Mouse (Mus musculus): ENCODE measurements around the gene Inppl1. TPM values are rescaled to one million over a fixed set of nuclear protein-coding genes. Genes with fewer than 3 reads are reported as not detected.

Inppl1 gene
- polyA plus RNA-seq, 1 experiment from 2014 or later: 24.6 TPM

DNA sequence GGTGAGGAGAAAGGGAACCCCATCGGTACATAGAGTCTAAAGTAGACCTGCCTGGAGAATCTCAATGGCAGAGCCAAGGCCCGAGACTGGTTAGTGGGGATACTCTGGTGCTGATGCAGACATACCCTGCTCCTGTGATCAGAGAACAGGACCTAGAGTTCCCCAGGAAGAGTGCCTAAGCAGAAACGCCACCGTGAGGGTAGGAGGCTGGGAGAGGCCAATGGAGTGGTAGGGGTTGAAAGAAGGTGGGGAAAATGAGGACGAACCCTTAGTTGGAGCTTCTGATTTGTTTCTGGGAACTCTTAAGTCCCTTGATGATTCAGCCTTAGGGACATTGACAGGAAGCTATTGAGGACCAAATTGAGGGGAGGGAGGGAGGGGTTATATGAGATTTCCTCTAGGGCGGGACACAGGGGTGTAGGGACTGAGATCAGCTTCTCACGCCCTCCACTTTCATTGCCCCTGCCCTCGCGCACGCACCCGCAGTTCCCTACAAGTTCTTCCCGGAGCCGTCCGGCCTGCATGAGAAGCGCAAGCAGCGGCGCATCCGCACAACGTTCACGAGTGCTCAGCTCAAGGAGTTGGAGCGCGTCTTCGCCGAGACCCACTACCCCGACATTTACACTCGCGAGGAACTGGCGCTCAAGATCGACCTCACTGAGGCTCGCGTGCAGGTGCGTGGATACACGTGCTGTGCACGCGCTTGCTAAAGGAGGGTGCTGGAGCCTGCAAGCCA is 17.6 kb downstream of the Inppl1 start:
- Histone ChIP-seq H3K4me3 (ENCODE audit: low read length) (peak overlapping the region; percentile 43), H3K36me3 (ENCODE audit: control insufficient read depth, insufficient read depth, low read length) (peaks cover 26% of the 10 kb centered on the region)

DNA sequence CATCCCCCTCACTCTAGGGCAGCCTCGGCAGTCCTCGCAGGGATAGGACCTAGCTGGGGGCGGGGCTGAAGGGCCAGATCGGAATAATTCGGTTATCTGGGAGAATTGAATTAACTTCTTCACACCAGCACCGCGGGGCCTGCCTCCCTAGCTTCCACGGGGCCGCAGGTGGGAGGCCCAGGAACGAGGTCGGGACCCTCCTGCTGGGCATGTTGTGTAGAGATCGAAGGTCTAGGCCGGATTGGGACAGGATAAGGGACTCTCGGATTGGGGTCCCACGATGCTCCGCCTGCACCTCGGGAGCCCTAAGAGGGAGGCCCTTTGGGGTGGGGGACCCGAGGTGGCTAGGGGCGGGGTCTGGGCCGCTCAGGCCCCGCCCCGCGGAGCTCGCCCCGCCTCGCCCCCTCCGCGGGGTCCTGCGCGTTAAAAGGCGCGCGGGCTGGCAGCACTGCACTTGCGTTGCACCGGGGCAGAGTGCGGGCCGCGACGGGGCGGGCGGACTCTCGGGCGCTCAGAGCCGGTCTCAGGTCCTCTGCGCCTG is 20.1 kb downstream of the Inppl1 start, which contains the start of gene Phox2a:
TSS of gene Phox2a (plus strand) at position 453 of the 541 bp plus-strand sequence.
- H3K4me1 ChIP-seq (ENCODE audit: control insufficient read depth, insufficient read depth, low read length): peaks cover 24% of the 10 kb centered on the region
- ATAC-seq (ENCODE audit: low FRiP score, low TSS enrichment): peak; percentile 3; the same call in 1 of the 2 replicates
- peak within 1 kb of the TSS; percentile 32; the same call in 1 of the 2 replicates for H3K9ac ChIP-seq (ENCODE audit: low read depth, low read length)
- H3K4me3 ChIP-seq (ENCODE audit: low read length): peak within 1 kb of the TSS; percentile 37
- peaks cover 66% of the 10 kb centered on the region for H3K27me3 ChIP-seq (ENCODE audit: control insufficient read depth, insufficient read depth, low read length)
- WGBS: under 1% methylated on average over 42 of the region's 45 CpGs
- H3K36me3 ChIP-seq (ENCODE audit: control insufficient read depth, insufficient read depth, low read length): peaks cover 2% of the 10 kb centered on the region; the same call in 1 of the 2 replicates
- H3K27ac ChIP-seq (ENCODE audit: low read depth, low read length): no peak within 1 kb of the TSS
- peak within 1 kb of the TSS; percentile 51 for H3K4me2 ChIP-seq (replicated peaks; ENCODE audit: low read depth, low read length)
- H3K9me3 ChIP-seq (ENCODE audit: control insufficient read depth, low read length): no peaks in the 10 kb centered on the region

More for the DNA sequence above, 17.6 kb downstream of the Inppl1 start:
- H3K4me2 ChIP-seq (replicated peaks; ENCODE audit: low read depth, low read length): peak overlapping the region; percentile 89
- no peaks in the 10 kb centered on the region for H3K9me3 ChIP-seq (ENCODE audit: control insufficient read depth, low read length)
- peaks cover 66% of the 10 kb centered on the region for H3K27me3 ChIP-seq (ENCODE audit: control insufficient read depth, insufficient read depth, low read length)
- peaks cover 32% of the 10 kb centered on the region for H3K4me1 ChIP-seq (ENCODE audit: control insufficient read depth, insufficient read depth, low read length)
- H3K27ac ChIP-seq (ENCODE audit: low read depth, low read length): no peak overlapping the region
- WGBS: 2% methylated on average over 35 of the region's 35 CpGs
- ATAC-seq (ENCODE audit: low FRiP score, low TSS enrichment): no peak
- H3K9ac ChIP-seq (ENCODE audit: low read depth, low read length): peak overlapping the region; percentile 29; the same call in 1 of the 2 replicates

DNA sequence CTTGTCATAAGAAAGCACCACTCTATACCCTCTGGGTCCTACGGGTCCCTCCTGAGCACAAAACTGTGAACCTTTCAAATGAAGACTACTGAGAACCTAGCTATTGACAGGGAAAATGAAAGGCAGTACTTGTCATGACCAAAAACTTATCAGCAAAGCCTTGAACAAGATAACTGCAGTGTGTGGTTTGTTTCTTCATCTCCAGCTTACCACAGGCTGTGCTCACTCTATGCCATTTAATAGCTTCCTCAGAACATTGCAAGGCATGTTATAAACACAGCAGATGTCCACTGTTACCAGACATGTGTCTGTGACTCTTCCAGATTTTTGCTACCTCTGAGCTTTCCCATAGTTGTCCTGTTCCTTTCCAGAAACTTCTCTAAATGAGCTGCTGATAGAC is 61.0 kb downstream of the Inppl1 start:
- 93% methylated on average over 1 of the region's 1 CpGs for WGBS
- no peak overlapping the region for H3K4me2 ChIP-seq (replicated peaks; ENCODE audit: low read depth, low read length)

DNA sequence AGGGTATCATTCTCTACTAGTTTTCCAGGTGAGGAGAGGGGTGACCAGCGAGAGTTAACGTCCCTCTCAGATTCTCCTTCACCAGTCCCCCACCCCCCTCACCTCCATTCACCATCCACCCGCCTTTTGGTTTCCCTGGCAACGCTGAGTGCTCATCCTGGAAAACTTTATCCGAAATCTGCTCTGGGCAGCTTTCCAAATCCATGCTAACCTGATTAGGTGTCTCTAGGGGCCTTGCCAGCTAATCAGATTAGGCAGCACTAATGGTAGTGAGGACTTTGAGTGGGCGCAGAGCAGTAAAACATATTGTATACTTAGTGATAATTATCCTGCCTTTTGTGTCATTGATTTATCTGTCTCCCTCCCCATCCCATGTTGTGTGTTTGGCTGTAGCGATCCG is 65.3 kb downstream of the Inppl1 start:
- no peak overlapping the region for H3K27ac ChIP-seq (ENCODE audit: low read depth, low read length)
- H3K4me1 ChIP-seq (ENCODE audit: control insufficient read depth, insufficient read depth, low read length): 0 out of 2 replicates have a peak, but pooled peaks cover 7% of the 10 kb centered on the region
- H3K36me3 ChIP-seq (ENCODE audit: control insufficient read depth, insufficient read depth, low read length): peaks cover 6% of the 10 kb centered on the region; the same call in 1 of the 2 replicates
- no peak for ATAC-seq (ENCODE audit: low FRiP score, low TSS enrichment)
- H3K27me3 ChIP-seq (ENCODE audit: control insufficient read depth, insufficient read depth, low read length): no peaks in the 10 kb centered on the region
- H3K9ac ChIP-seq (ENCODE audit: low read depth, low read length): no peak overlapping the region
- H3K4me2 ChIP-seq (replicated peaks; ENCODE audit: low read depth, low read length): no peak overlapping the region
- H3K4me3 ChIP-seq (ENCODE audit: low read length): no peak overlapping the region
- no peaks in the 10 kb centered on the region for H3K9me3 ChIP-seq (ENCODE audit: control insufficient read depth, low read length)
- WGBS: 54% methylated on average over 8 of the region's 8 CpGs

More for the DNA sequence above, 61.0 kb downstream of the Inppl1 start:
- no peak overlapping the region for H3K9ac ChIP-seq (ENCODE audit: low read depth, low read length)
- no peak for ATAC-seq (ENCODE audit: low FRiP score, low TSS enrichment)
- H3K27ac ChIP-seq (ENCODE audit: low read depth, low read length): no peak overlapping the region
- no peaks in the 10 kb centered on the region for H3K27me3 ChIP-seq (ENCODE audit: control insufficient read depth, insufficient read depth, low read length)
- 0 out of 2 replicates have a peak, but pooled peaks cover 7% of the 10 kb centered on the region for H3K4me1 ChIP-seq (ENCODE audit: control insufficient read depth, insufficient read depth, low read length)
- H3K9me3 ChIP-seq (ENCODE audit: control insufficient read depth, low read length): no peaks in the 10 kb centered on the region
- no peak overlapping the region for H3K4me3 ChIP-seq (ENCODE audit: low read length)
- H3K36me3 ChIP-seq (ENCODE audit: control insufficient read depth, insufficient read depth, low read length): peaks cover 23% of the 10 kb centered on the region; the same call in 1 of the 2 replicates

Small RNAs within 50 kb of the gene (microRNA-seq; reads per million reads assigned to microRNA genes)
- not detected for gene Gm22655

Other genes starting within 250 kb of the Inppl1 start
- 30.7 and 54.9 TPM in 2 replicates for gene Clpb, start 174.6 kb downstream of the Inppl1 start, polyA plus RNA-seq (2014; fragmentation: Nextera tagmentation; extraction: Ambion mirVana)
- gene Phox2a, start 19.9 kb downstream of the Inppl1 start, polyA plus RNA-seq (2014; fragmentation: Nextera tagmentation; extraction: Ambion mirVana): not detected in 2 replicates
- 1.6 and 1.9 TPM in 2 replicates for gene Folr2, start 19.0 kb upstream of the Inppl1 start, polyA plus RNA-seq (2014; fragmentation: Nextera tagmentation; extraction: Ambion mirVana)
- gene Anapc15, start 25.5 kb upstream of the Inppl1 start, polyA plus RNA-seq (2014; fragmentation: Nextera tagmentation; extraction: Ambion mirVana): 71.4 and 91.0 TPM in 2 replicates
- gene Folr1, start 32.6 kb upstream of the Inppl1 start, polyA plus RNA-seq (2014; fragmentation: Nextera tagmentation; extraction: Ambion mirVana): 27.3 and 30.4 TPM in 2 replicates
- 135 and 152 TPM in 2 replicates for gene Lamtor1, start 67.7 kb upstream of the Inppl1 start, polyA plus RNA-seq (2014; fragmentation: Nextera tagmentation; extraction: Ambion mirVana)
- 0.27 and 0.37 TPM in 2 replicates for gene Tomt, start 68.1 kb upstream of the Inppl1 start, polyA plus RNA-seq (2014; fragmentation: Nextera tagmentation; extraction: Ambion mirVana)
- 10.0 and 14.7 TPM in 2 replicates for gene Lrrc51, start 95.7 kb upstream of the Inppl1 start, polyA plus RNA-seq (2014; fragmentation: Nextera tagmentation; extraction: Ambion mirVana)
- gene Numa1, start 95.9 kb upstream of the Inppl1 start, polyA plus RNA-seq (2014; fragmentation: Nextera tagmentation; extraction: Ambion mirVana): 69.6 and 110 TPM in 2 replicates
- gene Il18bp, start 180.5 kb upstream of the Inppl1 start, polyA plus RNA-seq (2014; fragmentation: Nextera tagmentation; extraction: Ambion mirVana): 2.5 and 3.9 TPM in 2 replicates
- 22.3 and 28.8 TPM in 2 replicates for gene Rnf121, start 227.2 kb upstream of the Inppl1 start, polyA plus RNA-seq (2014; fragmentation: Nextera tagmentation; extraction: Ambion mirVana)
- 25.4 and 27.1 TPM in 2 replicates for gene Xndc1, start 227.3 kb upstream of the Inppl1 start, polyA plus RNA-seq (2014; fragmentation: Nextera tagmentation; extraction: Ambion mirVana)
- 1.5 and 1.6 TPM in 2 replicates for gene Xntrpc, start 227.5 kb upstream of the Inppl1 start, polyA plus RNA-seq (2014; fragmentation: Nextera tagmentation; extraction: Ambion mirVana)
- not detected in 2 replicates for gene Trpc2, start 244.9 kb upstream of the Inppl1 start, polyA plus RNA-seq (2014; fragmentation: Nextera tagmentation; extraction: Ambion mirVana)